Mouse (Mus musculus) MEL (cell line): ENCODE results near the gene Malsu1. TPM values are rescaled to one million over a fixed set of nuclear protein-coding genes. Genes with fewer than 3 reads are reported as not detected.

Source experiments
- DNase-seq: peaks from one replicate; pipeline ENCODE4 v3.0.0; 2011; ENCODE audit warnings: low read depth, low spot score
- H3K27ac ChIP-seq: 2 replicates; pipeline ENCODE4 v1.5.1; 2012; ENCODE audit warnings: low read depth, mild to moderate bottlenecking, control low read depth, low read length, moderate library complexity; ENCODE audit not compliant: control insufficient read depth
- H3K27me3 ChIP-seq, 2 experiments: fragments of 150-350 bp in 1 of 2; sonication (generic) in 1 of 2; 2 replicates each; pipeline ENCODE4 v1.6.1; 2012; ENCODE audit warnings: low read length in 2 of 2, mild to moderate bottlenecking in 2 of 2, improper control_type of control experiment in 1 of 2, moderate library complexity in 1 of 2; ENCODE audit not compliant: insufficient read depth in 2 of 2, control insufficient read depth in 1 of 2
- H3K36me3 ChIP-seq, 2 experiments: 2 replicates each; pipeline ENCODE4 v1.6.1; 2012 to 2014; ENCODE audit warnings: low read length in 2 of 2, improper control_type of control experiment in 1 of 2, inconsistent platforms in 1 of 2, mild to moderate bottlenecking in 1 of 2; ENCODE audit not compliant: insufficient read depth in 2 of 2, control insufficient read depth in 1 of 2
- H3K4me1 ChIP-seq, 2 experiments: fragments of 150-350 bp in 1 of 2; sonication (generic) in 1 of 2; 2 replicates each; pipeline ENCODE4 v1.6.1; 2012; ENCODE audit warnings: low read length in 2 of 2, improper control_type of control experiment in 1 of 2, mild to moderate bottlenecking in 1 of 2; ENCODE audit not compliant: insufficient read depth in 2 of 2, control insufficient read depth in 1 of 2
- H3K4me3 ChIP-seq, 2 experiments: fragments of 150-350 bp in 1 of 2; sonication (generic) in 1 of 2; 2 replicates each; pipeline ENCODE4 v1.5.1; 2012; ENCODE audit warnings: low read depth in 2 of 2, low read length in 2 of 2, mild to moderate bottlenecking in 2 of 2, moderate library complexity in 2 of 2, control low read depth in 1 of 2, improper control_type of control experiment in 1 of 2; ENCODE audit not compliant: control insufficient read depth in 1 of 2, insufficient read depth in 1 of 2
- H3K79me2 ChIP-seq: 2 replicates; pipeline ENCODE4 v1.6.1; 2012; ENCODE audit warnings: mild to moderate bottlenecking, low read length, moderate library complexity; ENCODE audit not compliant: control insufficient read depth, poor library complexity, insufficient read depth
- H3K9ac ChIP-seq: 2 replicates; pipeline ENCODE4 v1.6.1; 2012; ENCODE audit warnings: low read depth, mild to moderate bottlenecking, control low read depth, low read length, moderate library complexity; ENCODE audit not compliant: control insufficient read depth, poor library complexity, severe bottlenecking
- H3K9me3 ChIP-seq: fragments of 150-350 bp; sonication (generic); replicated peaks from 2 replicates; pipeline ENCODE4 v1.6.1; 2012; ENCODE audit warnings: mild to moderate bottlenecking, low read length, improper control_type of control experiment, moderate library complexity; ENCODE audit not compliant: insufficient read depth
- ELF1 ChIP-seq: IDR thresholded peaks from 2 replicates; pipeline ENCODE4 v1.6.1; 2014; ENCODE audit warnings: low read depth, mild to moderate bottlenecking, inconsistent platforms, low read length, improper control_type of control experiment, moderate library complexity
- EP300 ChIP-seq, 2 experiments: IDR thresholded peaks; 2 replicates each; pipeline ENCODE4 v1.6.1; 2011; ENCODE audit warnings: improper control_type of control experiment in 2 of 2, low read length in 2 of 2, low read depth in 1 of 2, mild to moderate bottlenecking in 1 of 2
- GABPA ChIP-seq: IDR thresholded peaks from 2 replicates; pipeline ENCODE4 v1.6.1; 2012; ENCODE audit warnings: low read depth, mild to moderate bottlenecking, inconsistent platforms, low read length, improper control_type of control experiment, moderate library complexity
- KAT2A ChIP-seq: conservative IDR thresholded peaks from 2 replicates; pipeline ENCODE4 v1.6.1; 2012; ENCODE audit warnings: low read depth, low read length, improper control_type of control experiment, inconsistent platforms
- MAFK ChIP-seq: IDR thresholded peaks from 2 replicates; pipeline ENCODE4 v1.6.1; 2011; ENCODE audit warnings: low read depth, mild to moderate bottlenecking, low read length, improper control_type of control experiment, borderline replicate concordance
- MAZ ChIP-seq: IDR thresholded peaks from 2 replicates; pipeline ENCODE4 v1.6.1; 2012; ENCODE audit warnings: low read depth, mild to moderate bottlenecking, inconsistent platforms, low read length, improper control_type of control experiment
- NELFE ChIP-seq: IDR thresholded peaks from 2 replicates; pipeline ENCODE4 v1.6.1; 2011; ENCODE audit warnings: low read depth, low read length, improper control_type of control experiment
- POLR2A ChIP-seq, 2 experiments: IDR thresholded peaks; 2 replicates each; pipeline ENCODE4 v1.6.1; 2011 to 2012; ENCODE audit warnings: low read length in 2 of 2, mild to moderate bottlenecking in 2 of 2, control low read depth in 1 of 2, improper control_type of control experiment in 1 of 2, low read depth in 1 of 2, moderate library complexity in 1 of 2; ENCODE audit not compliant: control insufficient read depth in 1 of 2, insufficient read depth in 1 of 2, poor library complexity in 1 of 2
- POLR2AphosphoS2 ChIP-seq: IDR thresholded peaks from 2 replicates; pipeline ENCODE4 v1.6.1; 2011; ENCODE audit warnings: low read length, improper control_type of control experiment
- POLR2AphosphoS5 ChIP-seq: IDR thresholded peaks from 2 replicates; pipeline ENCODE4 v1.6.1; 2012; ENCODE audit warnings: low read depth, borderline replicate concordance, mild to moderate bottlenecking, inconsistent platforms, low read length, moderate library complexity, mixed read lengths
- SIN3A ChIP-seq: IDR thresholded peaks from 2 replicates; pipeline ENCODE4 v1.6.1; 2012; ENCODE audit warnings: low read length, improper control_type of control experiment, inconsistent platforms
- SMC3 ChIP-seq: IDR thresholded peaks from 2 replicates; pipeline ENCODE4 v1.6.1; 2011; ENCODE audit warnings: low read depth, low read length, improper control_type of control experiment
- TAL1 ChIP-seq: IDR thresholded peaks from 2 replicates; pipeline ENCODE4 v1.6.1; 2012; ENCODE audit warnings: mild to moderate bottlenecking, inconsistent platforms, low read length, moderate library complexity, mixed read lengths
- TBP ChIP-seq: IDR thresholded peaks from 2 replicates; pipeline ENCODE4 v1.8.0; 2011; ENCODE audit warnings: low read depth, low read length, improper control_type of control experiment
- TCF12 ChIP-seq: IDR thresholded peaks from 2 replicates; pipeline ENCODE4 v1.6.1; 2014; ENCODE audit warnings: low read depth, mild to moderate bottlenecking, inconsistent platforms, low read length, improper control_type of control experiment, moderate library complexity
- UBTF ChIP-seq: IDR thresholded peaks from 2 replicates; pipeline ENCODE4 v1.6.1; 2012; ENCODE audit warnings: low read depth, mild to moderate bottlenecking, inconsistent platforms, low read length, improper control_type of control experiment, moderate library complexity, borderline replicate concordance; ENCODE audit not compliant: insufficient read depth
- USF2 ChIP-seq, 2 experiments: IDR thresholded peaks; 2 replicates each; pipeline ENCODE4 v1.6.1; 2011 to 2012; ENCODE audit warnings: improper control_type of control experiment in 2 of 2, low read length in 2 of 2, borderline replicate concordance in 1 of 2, inconsistent platforms in 1 of 2, low read depth in 1 of 2, mild to moderate bottlenecking in 1 of 2; ENCODE audit not compliant: insufficient read depth in 1 of 2
- ZC3H11A ChIP-seq: IDR thresholded peaks from 2 replicates; pipeline ENCODE4 v1.6.1; 2012; ENCODE audit warnings: low read depth, mild to moderate bottlenecking, inconsistent platforms, low read length, improper control_type of control experiment
- ZMIZ1 ChIP-seq: IDR thresholded peaks from 2 replicates; pipeline ENCODE4 v1.6.1; 2012; ENCODE audit warnings: low read depth, mild to moderate bottlenecking, inconsistent platforms, low read length, improper control_type of control experiment, moderate library complexity
- polyA plus RNA-seq, 2 experiments: library from polyadenylated mRNA; stranded (reverse) in 1 of 2; unstranded in 1 of 2; fragments of >175 nt in 1 of 2; fragments of >200 nt in 1 of 2; gene quantifications; 2 replicates each; pipeline versions ENCODE4 v1.2.1 to v1.2.4; 2012; ENCODE audit warnings: low replicate concordance in 2 of 2, low read depth in 1 of 2; ENCODE audit not compliant: insufficient read length in 2 of 2, insufficient read depth in 1 of 2, missing spikeins in 1 of 2
- total RNA-seq: library from RNA; depleted of rRNA; stranded (reverse); fragments of 300-350 nt; gene quantifications from 2 replicates; pipeline ENCODE4 v1.2.3, GENCODE M21; 2012

Malsu1 gene
- total and polyA plus RNA-seq, 3 experiments, result 27.8 to 60.7 TPM; not detected in 1

DNA sequence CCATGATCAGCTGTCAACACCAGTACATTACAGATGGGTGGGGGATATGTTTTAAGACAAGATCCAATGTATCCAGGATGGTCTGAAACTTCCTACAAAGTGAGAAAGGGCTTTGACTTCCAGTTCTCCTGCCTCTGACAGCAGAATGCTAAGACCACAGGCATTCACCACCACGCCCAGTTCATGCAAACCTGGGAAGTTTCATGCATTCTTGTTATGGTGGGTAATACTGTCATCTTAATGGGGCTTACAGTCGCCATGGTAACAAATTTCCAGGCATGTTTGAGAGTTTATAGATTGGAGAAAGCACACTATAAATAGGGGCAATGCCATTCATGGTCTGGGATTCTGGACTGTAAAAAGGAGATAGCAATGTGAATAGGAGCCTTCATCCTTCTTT lies 35.6 kb downstream of the Malsu1 start:
- no peak overlapping the region for H3K9ac ChIP-seq
- H3K36me3 ChIP-seq, result no peaks in the 10 kb centered on the region
- no peak for DNase-seq
- H3K27ac ChIP-seq, result no peak overlapping the region
- no peaks in the 10 kb centered on the region for H3K9me3 ChIP-seq
- no peaks in the 10 kb centered on the region for H3K4me1 ChIP-seq
- no peak overlapping the region for H3K4me3 ChIP-seq
- TF ChIP-seq GABPA (no peak), KAT2A (no peak), TCF12 (no peak), POLR2A (IDR thresholded peaks at IDR 0.05; ENCODE audit: control insufficient read depth in 1 of 2, insufficient read depth in 1 of 2, low read depth in 1 of 2, low read length in 2 of 2, poor library complexity in 1 of 2) (no peak), EP300 (IDR thresholded peaks at IDR 0.05; ENCODE audit: low read depth in 1 of 2, low read length in 2 of 2) (no peak), POLR2AphosphoS2 (no peak), UBTF (no peak), ZC3H11A (no peak), SMC3 (no peak), TBP (no peak), MAFK (no peak), SIN3A (no peak), ELF1 (no peak), NELFE (no peak), ZMIZ1 (no peak), MAZ (no peak), TAL1 (no peak)
- no peaks in the 10 kb centered on the region for H3K79me2 ChIP-seq
- H3K27me3 ChIP-seq, result no peaks in the 10 kb centered on the region; a peak in 1 of 4 replicates

DNA sequence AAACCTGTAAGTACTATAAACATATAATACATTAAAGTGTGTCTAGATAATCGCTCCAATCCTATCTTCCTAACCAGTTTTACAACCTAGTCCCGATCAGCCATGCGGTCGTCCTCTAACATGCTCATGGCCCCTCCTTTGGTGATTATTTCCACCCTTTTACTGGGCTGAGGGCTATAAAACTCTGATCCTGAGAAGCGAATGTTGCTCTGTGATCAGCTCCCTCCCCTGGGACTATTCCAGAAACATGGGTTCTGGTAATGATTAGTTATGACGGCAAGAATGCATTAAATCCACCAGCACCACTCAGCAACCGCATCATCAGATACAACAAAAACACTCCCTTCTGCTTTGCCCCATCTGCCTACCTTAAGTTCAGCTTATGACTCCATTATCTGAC lies 40.3 kb downstream of the Malsu1 start:
- no peaks in the 10 kb centered on the region for H3K9me3 ChIP-seq
- no peak overlapping the region for H3K4me3 ChIP-seq
- no peaks in the 10 kb centered on the region for H3K4me1 ChIP-seq
- no peaks in the 10 kb centered on the region for H3K79me2 ChIP-seq
- peaks cover 0 to 2% of the 10 kb centered on the region in 2 experiments; a peak in 2 of 4 replicates for H3K27me3 ChIP-seq
- H3K36me3 ChIP-seq, result no peaks in the 10 kb centered on the region
- no peak for DNase-seq
- no peak overlapping the region for H3K27ac ChIP-seq
- no peak for TF ChIP-seq NELFE
- TF ChIP-seq ZC3H11A, result no peak
- no peak for TF ChIP-seq POLR2AphosphoS5
- no peak for TF ChIP-seq USF2 (IDR thresholded peaks at IDR 0.05; ENCODE audit: borderline replicate concordance in 1 of 2, insufficient read depth in 1 of 2, low read depth in 1 of 2, low read length in 2 of 2)
- no peak overlapping the region for H3K9ac ChIP-seq
